Mouse (Mus musculus): ENCODE measurements around the gene Ttpal.

DNA sequence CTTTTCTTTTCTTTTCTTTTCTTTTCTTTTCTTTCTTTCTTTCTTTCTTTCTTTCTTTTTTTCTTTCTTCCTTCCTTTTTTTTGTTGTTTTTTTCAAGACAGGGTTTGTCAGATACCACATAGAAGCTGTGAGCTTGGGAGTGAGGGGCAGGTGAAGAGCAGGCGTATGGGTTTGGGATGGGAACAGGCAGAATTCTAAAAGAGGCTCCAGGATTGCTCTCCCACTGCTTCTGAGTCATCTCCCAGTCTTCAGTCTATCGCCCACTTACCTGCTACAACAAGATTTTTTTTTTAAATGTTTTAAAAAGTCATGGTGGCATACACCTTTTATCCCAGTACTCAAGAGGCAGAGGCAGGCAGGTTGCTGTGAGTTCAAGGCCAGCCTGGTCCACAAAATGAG lies 24.1 kb upstream of the Ttpal start:
- no peak for TF ChIP-seq CTCF (IDR thresholded peaks at IDR 0.05; ENCODE audit: low read depth)
- TF ChIP-seq EP300 (optimal IDR thresholded peaks at IDR 0.05): no peak

Measured in stomach, postnatal 0 days (tissue).